Mouse (Mus musculus) C2C12 (cell line): ENCODE measurements around the gene Rph3al. TPM values are rescaled to one million over a fixed set of nuclear protein-coding genes. Genes with fewer than 3 reads are reported as not detected.

Experiments used
- H3K27me3 ChIP-seq: one replicate; pipeline ENCODE4 v1.6.1; 2011; ENCODE audit not compliant: control insufficient read depth, insufficient read depth, insufficient read length
- H3K36me3 ChIP-seq: one replicate; pipeline ENCODE4 v1.6.1; 2011; ENCODE audit not compliant: control insufficient read depth, insufficient read depth
- H3K4me3 ChIP-seq: one replicate; pipeline ENCODE4 v1.5.1; 2011; ENCODE audit warnings: mild to moderate bottlenecking, control low read depth; ENCODE audit not compliant: poor library complexity, insufficient read depth, severe bottlenecking
- H3K79me2 ChIP-seq: one replicate; pipeline ENCODE4 v1.6.1; 2011; ENCODE audit not compliant: control insufficient read depth, insufficient read depth
- H3K79me3 ChIP-seq: one replicate; pipeline ENCODE4 v1.6.1; 2011; ENCODE audit warnings: low read depth, control low read depth
- H3ac ChIP-seq: one replicate; pipeline ENCODE3; 2011; ENCODE audit warnings: low read depth; ENCODE audit not compliant: control insufficient read depth, insufficient read length
- CEBPB ChIP-seq: IDR thresholded peaks from one replicate; pipeline ENCODE4 v1.6.1; 2011; ENCODE audit warnings: low read depth, mild to moderate bottlenecking, control low read depth, moderate library complexity
- CTCF ChIP-seq: IDR thresholded peaks from one replicate; pipeline ENCODE4 v1.5.1; 2011; ENCODE audit not compliant: control insufficient read depth, insufficient read depth, insufficient read length
- FOSL1 ChIP-seq: IDR thresholded peaks from one replicate; pipeline ENCODE4 v1.8.0; 2011; ENCODE audit warnings: mild to moderate bottlenecking, low read length; ENCODE audit not compliant: poor library complexity, insufficient read depth, severe bottlenecking
- MAX ChIP-seq: IDR thresholded peaks from one replicate; pipeline ENCODE4 v1.6.1; 2011; ENCODE audit warnings: mild to moderate bottlenecking, control low read depth
- MYOD1 ChIP-seq: IDR thresholded peaks from one replicate; pipeline ENCODE4 v1.6.1; 2011; ENCODE audit warnings: low read depth; ENCODE audit not compliant: control insufficient read depth, insufficient read length
- MYOG ChIP-seq: IDR thresholded peaks from one replicate; pipeline ENCODE4 v1.6.1; 2011; ENCODE audit not compliant: control insufficient read depth, insufficient read length; ENCODE audit errors: extremely low read depth
- USF1 ChIP-seq: IDR thresholded peaks from one replicate; pipeline ENCODE4 v1.6.1; 2011; ENCODE audit warnings: low read depth, mild to moderate bottlenecking, control low read depth, moderate library complexity
- polyA plus RNA-seq: library from polyadenylated mRNA; unstranded; fragments of >200 nt; fragmentation: generic; extraction: Trizol; gene quantifications from one replicate; pipeline ENCODE4 v1.2.1, GENCODE M21; 2012; ENCODE audit warnings: missing spikeins

The Rph3al gene
- polyA plus RNA-seq, 1 experiment = 0.11 TPM

GRCm38 (mm10) chr11:75864529-75865252 lies 73.5 kb downstream of the Rph3al start:
- Histone ChIP-seq H3K27me3 (peaks cover 30% of the 10 kb centered on the region), H3K79me3 (no peaks in the 10 kb centered on the region), H3K4me3 (no peak overlapping the region), H3ac (no peak overlapping the region), H3K79me2 (no peaks in the 10 kb centered on the region), H3K36me3 (no peaks in the 10 kb centered on the region)
- TF ChIP-seq USF1 (no peak), CTCF (no peak), FOSL1 (no peak), MAX (no peak), MYOD1 (no peak), MYOG (no peak), CEBPB (no peak)

GRCm38 (mm10) chr11:75862466-75862865 lies 75.8 kb downstream of the Rph3al start:
- H3K36me3 ChIP-seq = no peaks in the 10 kb centered on the region

GRCm38 (mm10) chr11:75861653-75862052 lies 76.6 kb downstream of the Rph3al start:
- H3K27me3 ChIP-seq = peaks cover 9% of the 10 kb centered on the region
- no peaks in the 10 kb centered on the region for H3K79me3 ChIP-seq
- no peaks in the 10 kb centered on the region for H3K79me2 ChIP-seq
- H3ac ChIP-seq = no peak overlapping the region
- H3K36me3 ChIP-seq = no peaks in the 10 kb centered on the region
- TF ChIP-seq MAX (no peak), USF1 (no peak), CEBPB (no peak), FOSL1 (no peak), MYOG (no peak), CTCF (no peak), MYOD1 (no peak)
- no peak overlapping the region for H3K4me3 ChIP-seq

More at GRCm38 (mm10) chr11:75862466-75862865, 75.8 kb downstream of the Rph3al start:
- H3K27me3 ChIP-seq = peaks cover 16% of the 10 kb centered on the region
- TF ChIP-seq MYOG = no peak
- TF ChIP-seq USF1 = no peak
- TF ChIP-seq MAX = no peak
- no peak for TF ChIP-seq CEBPB
- TF ChIP-seq CTCF = no peak
- TF ChIP-seq FOSL1 = no peak
- no peak for TF ChIP-seq MYOD1
- H3ac ChIP-seq = no peak overlapping the region
- no peak overlapping the region for H3K4me3 ChIP-seq
- no peaks in the 10 kb centered on the region for H3K79me3 ChIP-seq
- H3K79me2 ChIP-seq = no peaks in the 10 kb centered on the region

- H3K4me3 ChIP-seq = no peak overlapping the region
- peak; percentile 63 for TF ChIP-seq USF1
- TF ChIP-seq CTCF = no peak
- TF ChIP-seq CEBPB = no peak
- no peak for TF ChIP-seq FOSL1
- no peak for TF ChIP-seq MYOD1
- TF ChIP-seq MAX = peak; percentile 81
- H3K27me3 ChIP-seq = peaks cover 7% of the 10 kb centered on the region
- H3ac ChIP-seq = no peak overlapping the region
- H3K79me2 ChIP-seq = no peaks in the 10 kb centered on the region
- H3K79me3 ChIP-seq = no peaks in the 10 kb centered on the region
- H3K36me3 ChIP-seq = no peaks in the 10 kb centered on the region
These were observed 77.0 kb downstream of the Rph3al start for GRCm38 (mm10) chr11:75861213-75861612.

GRCm38 (mm10) chr11:75859460-75859859 lies 78.8 kb downstream of the Rph3al start:
- Histone ChIP-seq H3K79me3 (no peaks in the 10 kb centered on the region), H3K36me3 (no peaks in the 10 kb centered on the region), H3K79me2 (no peaks in the 10 kb centered on the region), H3ac (no peak overlapping the region), H3K4me3 (no peak overlapping the region), H3K27me3 (peaks cover 14% of the 10 kb centered on the region)
- TF ChIP-seq FOSL1 (no peak), CTCF (no peak)

GRCm38 (mm10) chr11:75858975-75859374 lies 79.3 kb downstream of the Rph3al start:
- no peaks in the 10 kb centered on the region for H3K79me2 ChIP-seq
- H3K79me3 ChIP-seq = no peaks in the 10 kb centered on the region
- no peak overlapping the region for H3K4me3 ChIP-seq
- no peak for TF ChIP-seq MYOG
- no peak for TF ChIP-seq MAX
- no peak for TF ChIP-seq USF1
- TF ChIP-seq CTCF = no peak
- TF ChIP-seq CEBPB = no peak
- no peak for TF ChIP-seq FOSL1
- TF ChIP-seq MYOD1 = no peak
- H3ac ChIP-seq = no peak overlapping the region
- H3K36me3 ChIP-seq = no peaks in the 10 kb centered on the region
- H3K27me3 ChIP-seq = peaks cover 19% of the 10 kb centered on the region
